Mouse (Mus musculus) heart, embryonic 15.5 days (tissue): ENCODE results near the gene Foxred1. TPM values are rescaled to one million over a fixed set of nuclear protein-coding genes. Genes with fewer than 3 reads are reported as not detected.
A peak's percentile ranks its signal among the peaks of the same experiment; 100 is the strongest.

Experiments
- ATAC-seq: fragments of 200-750 bp; cut with Nextera tagmentation; replicated peaks from 2 replicates; pipeline ENCODE4 v1.8.0; 2017; ENCODE audit warnings: low read depth, moderate TSS enrichment; ENCODE audit not compliant: insufficient number of reproducible peaks, insufficient read depth, low FRiP score
- H3K27ac ChIP-seq: fragments of 300-500 bp; sonication (generic); 2 replicates; pipeline ENCODE4 v1.5.1; 2015; ENCODE audit warnings: mild to moderate bottlenecking, inconsistent platforms
- H3K27me3 ChIP-seq: fragments of 300-500 bp; sonication (generic); 2 replicates; pipeline ENCODE4 v1.6.1; 2015; ENCODE audit warnings: inconsistent platforms
- H3K36me3 ChIP-seq: fragments of 300-500 bp; sonication (generic); 2 replicates; pipeline ENCODE4 v1.6.1; 2015; ENCODE audit warnings: mild to moderate bottlenecking, inconsistent platforms
- H3K4me1 ChIP-seq: fragments of 300-500 bp; sonication (generic); replicated peaks from 2 replicates; pipeline ENCODE4 v1.6.1; 2015; ENCODE audit warnings: inconsistent platforms
- H3K4me2 ChIP-seq: fragments of 300-500 bp; sonication (generic); 2 replicates; pipeline ENCODE4 v1.6.1; 2015; ENCODE audit warnings: inconsistent platforms, mild to moderate bottlenecking, moderate library complexity
- H3K4me3 ChIP-seq: fragments of 300-500 bp; sonication (generic); 2 replicates; pipeline ENCODE4 v1.5.1; 2015; ENCODE audit warnings: mild to moderate bottlenecking, inconsistent platforms
- H3K9ac ChIP-seq: fragments of 300-500 bp; sonication (generic); 2 replicates; pipeline ENCODE4 v1.6.1; 2015; ENCODE audit warnings: mild to moderate bottlenecking, inconsistent platforms
- H3K9me3 ChIP-seq: fragments of 300-500 bp; sonication (generic); replicated peaks from 2 replicates; pipeline ENCODE4 v1.6.1; 2016; ENCODE audit warnings: inconsistent platforms
- WGBS: fragments of 180-500 bp; shearing (Covaris S2); methylation state at CpG from one replicate; pipeline ENCODE4 v1.1.7; 2015; ENCODE audit warnings: mixed read lengths; 5-methylcytosine and 5-hydroxymethylcytosine counted together
- polyA plus RNA-seq: library from polyadenylated mRNA; unstranded; fragments of >200 nt; fragmentation: Nextera tagmentation; extraction: Ambion mirVana; gene quantifications from 2 replicates; pipeline ENCODE4 v1.2.1, GENCODE M21; 2015

Gene Foxred1
- polyA plus RNA-seq, 1 experiment from 2014 or later: 67.0 TPM

DNA sequence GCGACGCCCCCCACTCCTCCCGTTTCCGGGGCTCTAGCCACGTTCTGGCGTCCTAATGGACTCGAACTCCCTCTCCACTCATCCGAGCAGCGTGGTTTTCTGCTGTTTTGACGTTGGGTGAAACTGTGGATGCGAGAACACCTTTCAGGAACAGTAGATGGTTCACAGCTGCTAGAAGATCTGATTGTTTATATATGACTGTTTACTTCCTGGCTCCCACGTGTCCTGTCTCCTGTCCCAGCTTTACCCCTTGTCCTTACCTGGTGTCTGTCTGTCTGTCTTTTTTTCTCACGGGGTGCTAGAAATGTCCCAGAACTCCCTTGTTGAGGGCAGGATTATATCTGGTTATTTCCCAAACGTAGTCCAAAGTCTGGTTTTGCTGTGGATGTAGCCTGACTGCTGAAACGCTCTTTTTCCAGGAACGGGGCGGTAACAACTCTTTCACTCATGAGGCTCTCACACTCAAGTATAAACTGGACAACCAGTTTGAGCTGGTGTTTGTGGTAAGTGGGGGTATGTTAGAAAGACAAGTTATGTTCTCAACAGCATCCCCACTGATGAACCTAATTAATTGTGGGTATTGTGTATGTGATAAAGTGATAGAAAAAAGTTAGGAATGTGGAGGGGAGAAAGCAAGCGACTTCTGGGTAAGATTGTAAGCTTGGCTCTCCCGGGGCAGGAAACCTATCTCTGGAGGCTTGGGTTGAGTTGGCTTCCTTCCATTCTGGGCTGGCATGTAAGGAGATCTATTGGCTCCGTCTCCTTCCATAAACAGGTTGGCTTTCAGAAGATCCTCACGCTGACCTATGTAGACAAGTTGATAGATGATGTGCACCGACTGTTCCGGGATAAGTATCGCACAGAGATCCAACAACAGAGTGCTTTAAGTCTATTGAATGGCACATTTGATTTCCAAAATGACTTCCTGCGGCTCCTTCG is 987 bp upstream of the Foxred1 start:
- H3K36me3 ChIP-seq: peaks cover 63% of the 10 kb centered on the region
- 31% methylated on average over 26 of the region's 26 CpGs for WGBS
- H3K9ac ChIP-seq: peak overlapping the region; percentile 83
- no peaks in the 10 kb centered on the region for H3K27me3 ChIP-seq
- no peak for ATAC-seq
- H3K9me3 ChIP-seq: no peaks in the 10 kb centered on the region
- peak overlapping the region; percentile 91 for H3K4me3 ChIP-seq
- H3K4me1 ChIP-seq: peaks cover 18% of the 10 kb centered on the region
- peak overlapping the region; percentile 74 for H3K4me2 ChIP-seq
- H3K27ac ChIP-seq: peak overlapping the region; percentile 78

DNA sequence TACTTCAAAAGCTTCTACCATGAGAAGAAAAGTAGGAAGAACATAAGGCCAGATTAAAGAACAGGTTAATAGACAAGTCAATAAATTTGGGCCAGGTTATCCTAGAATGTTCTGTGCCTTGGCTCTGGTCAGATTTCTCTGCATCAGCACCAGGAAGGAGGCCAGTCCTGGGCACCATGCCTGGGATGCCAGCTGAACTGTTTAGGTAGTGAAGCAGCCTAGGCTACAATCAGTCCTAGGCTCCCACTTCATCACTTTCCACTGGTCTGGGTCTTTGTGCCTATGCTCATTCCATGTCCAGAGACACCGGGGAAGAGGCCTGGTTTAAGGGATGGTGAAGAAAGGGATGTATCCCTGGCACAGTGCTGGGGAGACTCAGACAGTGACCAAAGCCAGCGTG is 6.4 kb downstream of the Foxred1 start:
- 97% methylated on average over 2 of the region's 2 CpGs for WGBS
- H3K27me3 ChIP-seq: no peaks in the 10 kb centered on the region
- ATAC-seq: no peak
- no peak overlapping the region for H3K27ac ChIP-seq
- peaks cover 9% of the 10 kb centered on the region for H3K4me1 ChIP-seq
- H3K4me2 ChIP-seq: no peak overlapping the region
- no peaks in the 10 kb centered on the region for H3K9me3 ChIP-seq
- no peak overlapping the region for H3K4me3 ChIP-seq
- H3K9ac ChIP-seq: no peak overlapping the region
- peaks cover 49% of the 10 kb centered on the region for H3K36me3 ChIP-seq

DNA sequence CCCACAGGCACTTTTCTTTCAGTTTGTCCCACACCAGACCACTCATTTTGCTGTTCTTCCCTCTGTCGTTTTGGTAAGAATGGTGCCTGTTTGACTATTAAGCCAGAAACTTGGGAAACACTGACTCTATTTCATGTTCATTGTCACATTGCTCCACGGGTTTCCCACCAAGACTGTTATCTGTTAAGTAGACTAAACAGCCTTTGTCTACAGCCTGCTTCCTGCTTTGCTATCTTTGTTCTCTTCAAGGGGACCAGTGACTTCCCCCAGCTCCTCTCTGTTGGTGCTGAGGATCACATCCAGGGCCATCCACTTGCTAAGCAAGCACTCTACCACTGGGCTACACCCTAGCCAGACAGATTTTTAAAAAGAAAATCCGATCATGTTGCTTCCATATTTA is 7.3 kb downstream of the Foxred1 start:
- Histone ChIP-seq H3K27me3 (no peaks in the 10 kb centered on the region), H3K9me3 (no peaks in the 10 kb centered on the region), H3K4me3 (no peak overlapping the region), H3K27ac (no peak overlapping the region), H3K4me2 (no peak overlapping the region), H3K4me1 (peaks cover 9% of the 10 kb centered on the region), H3K36me3 (peaks cover 43% of the 10 kb centered on the region), H3K9ac (no peak overlapping the region)
- ATAC-seq: no peak
- 43% methylated on average over 3 of the region's 3 CpGs for WGBS

DNA sequence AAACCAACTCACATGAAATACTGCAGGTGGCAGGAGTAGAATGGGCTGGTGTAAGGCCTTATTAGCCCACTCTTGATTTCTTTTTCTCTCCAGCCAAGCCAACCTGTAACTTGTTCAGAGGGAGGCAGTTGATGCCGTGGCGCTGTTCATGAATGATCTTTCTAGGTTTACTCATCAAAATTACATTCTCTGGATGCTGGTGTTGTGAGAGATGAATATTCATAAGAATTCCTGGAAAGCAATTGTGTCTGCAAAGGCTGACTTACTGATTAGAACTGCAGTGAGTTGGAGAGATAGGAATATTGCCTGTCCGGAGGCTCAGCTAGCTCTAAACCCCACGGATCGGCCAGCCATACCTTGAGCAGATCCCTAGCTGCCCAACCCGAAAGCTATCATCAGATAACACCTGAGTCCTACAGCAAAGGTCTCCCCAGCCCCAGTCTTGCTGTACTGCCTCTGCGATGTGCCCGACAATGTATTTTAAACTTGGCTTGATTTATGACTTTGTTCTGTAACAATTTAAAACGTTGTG is 10.3 kb downstream of the Foxred1 start:
- ATAC-seq: no peak
- H3K9me3 ChIP-seq: no peaks in the 10 kb centered on the region
- no peaks in the 10 kb centered on the region for H3K27me3 ChIP-seq
- peaks cover 13% of the 10 kb centered on the region for H3K36me3 ChIP-seq
- no peak overlapping the region for H3K9ac ChIP-seq
- H3K4me1 ChIP-seq: peaks cover 9% of the 10 kb centered on the region
- peak overlapping the region; percentile 72 for H3K4me3 ChIP-seq
- 0 out of 2 replicates have a peak overlapping the region, but pooled peaks have one; percentile 72 for H3K27ac ChIP-seq
- H3K4me2 ChIP-seq: peak overlapping the region; percentile 77
- 53% methylated on average over 9 of the region's 9 CpGs for WGBS

DNA sequence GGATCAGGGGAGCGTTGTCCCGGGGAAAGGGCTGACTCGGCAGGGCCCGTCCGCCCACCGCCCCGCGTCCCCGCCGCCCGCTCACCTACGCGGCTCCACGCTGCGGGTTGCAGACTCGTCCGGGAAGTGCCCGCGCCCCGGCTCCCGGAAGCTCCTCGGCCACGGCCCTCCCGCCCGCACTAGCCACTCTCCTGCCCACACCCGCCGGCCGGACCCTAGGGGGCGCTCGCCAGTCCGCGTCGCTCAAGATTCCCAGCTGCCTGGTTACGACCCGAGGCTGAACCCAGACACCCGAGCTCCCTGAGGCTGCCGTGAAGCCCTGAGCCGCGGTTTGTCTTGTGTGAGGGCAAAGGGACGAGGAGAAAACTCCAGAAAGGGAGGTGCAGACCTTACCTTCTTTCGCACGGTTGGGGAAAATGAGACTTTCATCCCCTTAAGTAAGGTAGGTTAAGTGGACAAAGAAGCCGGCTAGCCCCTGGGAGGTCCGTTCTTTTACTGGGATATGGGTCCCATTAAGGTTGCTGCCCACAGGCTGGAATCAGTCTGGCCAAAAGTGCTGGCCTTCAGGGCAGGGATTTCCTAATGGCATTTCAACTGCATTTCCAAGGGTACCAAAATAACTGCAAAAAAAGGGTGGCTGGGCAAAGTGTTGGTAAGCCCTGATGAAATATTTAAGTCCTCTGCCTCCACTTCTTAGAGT is 10.9 kb downstream of the Foxred1 start, which contains the start of the genes Srpr and Tirap:
Gene Srpr (plus strand): TSS at position 404 of the 700 bp plus-strand sequence.
Gene Tirap (minus strand): TSS at position 520 of the 700 bp plus-strand sequence.
- WGBS: under 1% methylated on average over 37 of the region's 44 CpGs

DNA sequence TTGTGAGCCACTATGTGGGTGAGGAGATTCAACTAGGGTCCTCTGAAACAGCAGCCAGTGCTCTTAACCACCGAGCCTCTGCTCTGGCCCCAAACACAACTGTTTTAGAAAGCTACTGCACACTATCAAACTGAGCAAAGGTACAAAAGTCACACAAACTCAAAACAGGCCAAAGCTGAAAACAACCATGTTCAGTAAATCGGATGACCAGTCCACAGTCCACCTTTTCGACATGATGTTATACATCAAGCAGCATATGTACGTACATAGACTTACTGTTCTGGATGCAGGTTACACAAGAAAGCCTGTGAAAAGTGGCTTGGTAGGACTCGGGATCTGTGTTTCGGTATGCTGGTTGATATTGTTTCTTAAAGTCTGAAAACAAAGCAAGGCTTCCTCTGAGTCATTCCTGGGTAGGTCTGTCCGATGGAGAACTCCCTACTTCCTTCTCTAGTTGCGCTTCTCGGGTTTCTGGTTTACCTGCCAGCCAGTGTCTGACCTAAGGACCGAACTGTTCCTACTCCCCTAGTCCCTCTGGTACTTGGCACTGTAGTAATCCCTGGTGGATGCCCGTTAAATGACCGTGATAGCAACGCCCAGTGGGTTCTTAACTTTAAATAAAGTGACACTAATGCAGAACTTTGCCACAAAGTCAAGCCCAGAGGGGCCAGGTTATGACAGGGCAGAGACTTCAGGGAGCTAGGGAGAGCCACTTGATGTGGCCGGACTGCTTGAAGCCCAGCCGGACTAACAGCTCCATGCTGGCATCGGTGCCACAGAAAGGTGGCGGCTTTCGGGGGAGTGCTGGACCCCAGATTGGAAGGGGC is 11.7 kb downstream of the Foxred1 start:
- 23% methylated on average over 18 of the region's 18 CpGs for WGBS
- peak overlapping the region; percentile 77 for H3K4me2 ChIP-seq
- no peaks in the 10 kb centered on the region for H3K36me3 ChIP-seq
- H3K9ac ChIP-seq: peak overlapping the region; percentile 80
- H3K9me3 ChIP-seq: no peaks in the 10 kb centered on the region
- peaks cover 9% of the 10 kb centered on the region for H3K4me1 ChIP-seq
- ATAC-seq: peak; percentile 1; the same call in 1 of the 2 replicates
- H3K4me3 ChIP-seq: peak overlapping the region; percentile 72
- H3K27ac ChIP-seq: peak overlapping the region; percentile 72
- H3K27me3 ChIP-seq: no peaks in the 10 kb centered on the region

More for the DNA sequence above, 10.9 kb downstream of the Foxred1 start, which contains the start of the genes Srpr and Tirap:
- peak; percentile 91 for ATAC-seq
- Histone ChIP-seq H3K9me3 (no peaks in the 10 kb centered on the region), H3K4me3 (peak within 1 kb of the TSS; percentile 72), H3K27me3 (no peaks in the 10 kb centered on the region), H3K36me3 (peaks cover 6% of the 10 kb centered on the region; the same call in 1 of the 2 replicates), H3K9ac (peak within 1 kb of the TSS; percentile 80), H3K4me1 (peaks cover 9% of the 10 kb centered on the region), H3K4me2 (peak within 1 kb of the TSS; percentile 77), H3K27ac (peak within 1 kb of the TSS; percentile 72)

DNA sequence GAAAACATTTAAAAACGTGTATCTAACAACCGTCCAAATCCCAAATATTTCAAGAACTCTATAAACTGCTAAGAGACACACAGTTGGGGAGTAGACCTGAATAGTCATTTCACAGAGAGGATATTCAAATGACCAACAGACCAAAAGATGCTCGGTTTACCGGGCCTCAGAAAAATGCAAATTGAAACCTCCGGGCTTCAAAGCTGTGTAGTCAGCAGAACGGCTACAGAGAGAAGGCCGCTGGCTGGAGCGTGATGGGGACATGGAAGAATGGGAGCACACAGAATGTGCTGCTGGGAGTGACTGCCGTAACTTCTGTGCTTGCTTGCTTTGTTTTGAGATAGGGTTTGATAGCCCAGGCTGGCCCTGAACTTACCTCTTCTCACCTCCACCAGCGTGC is 12.5 kb downstream of the Foxred1 start:
- Histone ChIP-seq H3K27me3 (no peaks in the 10 kb centered on the region), H3K9ac (no peak overlapping the region), H3K4me2 (no peak overlapping the region), H3K4me1 (peaks cover 9% of the 10 kb centered on the region), H3K4me3 (peak overlapping the region; percentile 11; the same call in 1 of the 2 replicates), H3K27ac (no peak overlapping the region), H3K36me3 (no peaks in the 10 kb centered on the region), H3K9me3 (no peaks in the 10 kb centered on the region)
- no peak for ATAC-seq
- WGBS: 79% methylated on average over 10 of the region's 10 CpGs

DNA sequence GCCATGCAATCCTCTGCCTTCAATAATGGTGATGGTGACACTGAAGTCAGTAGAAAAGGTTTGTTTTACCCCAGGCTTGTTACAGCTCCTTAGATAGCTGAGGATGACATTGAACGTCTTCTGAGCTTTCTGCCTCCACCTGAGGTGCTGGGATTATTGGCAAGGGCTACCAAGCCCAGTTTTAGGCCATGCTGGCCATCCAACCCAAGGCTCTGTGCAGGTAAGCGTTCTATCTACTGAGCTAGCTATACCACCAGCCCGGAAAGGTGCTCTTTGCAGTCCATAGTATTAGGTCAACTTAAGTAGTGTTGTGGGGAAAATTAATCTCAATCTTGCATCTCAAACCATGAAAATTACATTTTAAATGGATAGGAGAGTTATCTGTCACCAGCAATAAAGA is 13.2 kb downstream of the Foxred1 start:
- H3K4me3 ChIP-seq: no peak overlapping the region
- H3K27me3 ChIP-seq: no peaks in the 10 kb centered on the region
- no peak for ATAC-seq
- no peaks in the 10 kb centered on the region for H3K36me3 ChIP-seq
- no peak overlapping the region for H3K9ac ChIP-seq
- peaks cover 9% of the 10 kb centered on the region for H3K4me1 ChIP-seq
- no peak overlapping the region for H3K27ac ChIP-seq
- no peak overlapping the region for H3K4me2 ChIP-seq
- no peaks in the 10 kb centered on the region for H3K9me3 ChIP-seq
- 92% methylated on average over 3 of the region's 3 CpGs for WGBS

DNA sequence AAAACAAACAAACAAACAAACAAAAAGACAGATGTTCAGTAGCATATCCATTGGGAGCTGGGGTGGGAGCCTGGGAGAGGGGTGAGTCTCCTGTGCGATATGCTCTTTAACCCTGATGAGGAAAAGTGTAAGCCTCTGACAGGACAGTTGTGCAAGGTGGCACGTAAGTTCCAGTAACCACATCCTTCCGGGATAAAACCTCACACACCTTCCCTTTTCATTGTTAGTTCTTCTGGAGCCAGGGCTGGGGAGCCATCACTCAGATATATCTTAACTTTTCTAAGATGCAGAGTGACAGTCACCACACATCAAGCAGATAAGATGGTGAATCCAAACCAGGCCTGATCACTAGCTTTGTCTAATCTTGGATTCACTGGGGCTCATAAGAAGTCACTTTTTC is 16.8 kb downstream of the Foxred1 start:
- no peaks in the 10 kb centered on the region; the same call in 1 of the 2 replicates for H3K36me3 ChIP-seq
- no peak overlapping the region for H3K4me3 ChIP-seq
- no peak for ATAC-seq
- no peak overlapping the region for H3K9ac ChIP-seq
- 0 out of 2 replicates have a peak, but pooled peaks cover 2% of the 10 kb centered on the region for H3K4me1 ChIP-seq
- H3K4me2 ChIP-seq: no peak overlapping the region
- 88% methylated on average over 3 of the region's 3 CpGs for WGBS
- H3K27ac ChIP-seq: no peak overlapping the region
- no peaks in the 10 kb centered on the region for H3K27me3 ChIP-seq
- no peaks in the 10 kb centered on the region for H3K9me3 ChIP-seq

DNA sequence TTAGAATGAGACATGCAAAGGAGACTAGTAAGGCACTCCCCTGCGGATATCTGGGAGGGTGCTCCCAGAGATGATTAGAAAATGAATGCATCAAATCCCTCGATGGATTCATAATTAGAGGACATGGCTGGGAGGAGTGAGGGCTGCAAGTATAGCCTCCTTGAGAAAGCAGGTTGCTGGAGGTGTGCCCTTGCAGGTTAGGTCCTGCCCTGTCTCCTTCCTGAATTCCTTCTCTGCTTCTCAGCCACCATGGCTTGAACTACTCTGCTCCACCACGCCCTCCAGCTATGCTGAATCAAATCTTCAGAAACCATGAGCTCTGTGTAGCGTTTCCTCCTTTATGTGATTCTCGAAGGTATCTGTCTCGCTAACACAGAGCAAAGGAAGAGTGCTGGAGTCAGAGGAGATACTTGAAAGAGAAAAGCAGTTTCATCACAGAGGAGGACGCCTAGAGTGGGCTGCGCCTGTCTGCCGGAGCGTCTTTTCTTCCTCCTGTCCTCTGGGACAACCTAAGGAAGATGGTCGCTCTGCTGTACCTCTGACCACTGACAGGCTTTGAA is 17.8 kb downstream of the Foxred1 start:
- 75% methylated on average over 11 of the region's 11 CpGs for WGBS
- H3K4me3 ChIP-seq: no peak overlapping the region
- no peaks in the 10 kb centered on the region for H3K27me3 ChIP-seq
- H3K4me1 ChIP-seq: 0 out of 2 replicates have a peak, but pooled peaks cover 5% of the 10 kb centered on the region
- H3K9ac ChIP-seq: no peak overlapping the region
- no peaks in the 10 kb centered on the region for H3K9me3 ChIP-seq
- no peaks in the 10 kb centered on the region; the same call in 1 of the 2 replicates for H3K36me3 ChIP-seq
- no peak for ATAC-seq
- H3K27ac ChIP-seq: no peak overlapping the region
- no peak overlapping the region for H3K4me2 ChIP-seq
